Mouse (Mus musculus): Measurements from ENCODE around the gene Emc10.
A peak's percentile ranks its signal among the peaks of the same experiment; 100 is the strongest.

Emc10 gene

GRCm38 (mm10) chr7:44526414-44527154 lies 30.3 kb upstream of the Emc10 start:
- DNase-seq (ENCODE audit: inconsistent ontology term), result no peak

DNA sequence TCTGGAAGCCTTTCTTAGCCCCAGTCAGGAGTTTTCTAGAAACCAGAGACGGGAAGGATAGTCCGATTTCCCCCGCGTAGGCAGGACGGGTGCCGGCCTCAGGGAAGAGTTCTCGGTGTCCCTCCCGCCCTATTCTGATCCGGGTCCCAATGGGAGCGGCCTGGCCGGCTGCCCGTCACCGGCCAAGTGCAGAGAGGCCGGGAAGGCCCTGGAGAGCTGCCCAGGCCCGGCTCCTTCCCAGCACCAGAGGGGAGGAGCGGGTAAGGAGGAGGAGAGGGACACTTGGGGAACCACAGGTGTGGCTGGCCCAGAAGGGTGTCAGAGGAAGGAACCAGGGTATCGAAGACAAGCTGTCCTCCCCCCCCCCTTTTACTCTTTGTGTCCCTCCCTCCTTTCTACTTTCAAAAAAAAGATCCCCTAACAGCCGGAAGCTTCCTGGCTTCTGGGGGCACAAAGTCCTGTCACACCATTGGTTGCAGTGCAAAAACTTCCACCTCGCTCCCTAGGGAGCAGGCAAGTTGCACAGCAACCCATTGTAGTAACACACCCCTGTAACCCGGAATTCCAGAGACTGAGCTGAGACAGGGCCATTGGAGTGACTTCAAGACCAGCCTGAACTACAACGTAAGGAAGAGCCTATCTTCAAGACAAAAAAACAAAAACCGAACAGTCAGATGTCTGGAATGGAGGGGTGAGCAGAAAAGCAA lies 28.9 kb upstream of the Emc10 start:
- peak; percentile 88 for DNase-seq (ENCODE audit: inconsistent ontology term)

DNA sequence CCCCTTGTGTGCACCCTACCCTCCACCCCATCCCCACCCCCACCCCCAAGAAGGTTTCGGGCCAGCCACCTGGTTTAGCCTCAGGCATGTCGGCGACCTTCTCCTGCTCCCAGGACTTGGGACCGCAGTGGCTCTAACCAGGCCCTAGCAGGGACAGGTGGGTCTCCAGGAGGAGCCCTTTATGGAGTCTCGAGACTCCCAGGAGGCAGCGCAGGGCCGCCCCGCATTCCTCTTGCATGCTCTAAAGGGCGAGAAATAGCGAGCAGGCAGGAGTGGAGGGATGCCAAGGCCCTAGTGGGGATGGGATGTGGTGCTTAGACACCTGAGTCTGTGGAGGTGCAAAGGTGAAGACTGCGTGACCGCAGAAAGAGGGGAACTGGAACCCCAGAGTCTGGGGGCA lies 28.2 kb upstream of the Emc10 start, which contains the start of gene Mybpc2:
Gene Mybpc2, minus strand, starts transcription at position 155 of the 400 bp plus-strand sequence.
- DNase-seq (ENCODE audit: inconsistent ontology term), result peak; percentile 18

- no peak for DNase-seq (ENCODE audit: inconsistent ontology term)
Measured at GRCm38 (mm10) chr7:44523056-44523455, 26.7 kb upstream of the Emc10 start.

DNA sequence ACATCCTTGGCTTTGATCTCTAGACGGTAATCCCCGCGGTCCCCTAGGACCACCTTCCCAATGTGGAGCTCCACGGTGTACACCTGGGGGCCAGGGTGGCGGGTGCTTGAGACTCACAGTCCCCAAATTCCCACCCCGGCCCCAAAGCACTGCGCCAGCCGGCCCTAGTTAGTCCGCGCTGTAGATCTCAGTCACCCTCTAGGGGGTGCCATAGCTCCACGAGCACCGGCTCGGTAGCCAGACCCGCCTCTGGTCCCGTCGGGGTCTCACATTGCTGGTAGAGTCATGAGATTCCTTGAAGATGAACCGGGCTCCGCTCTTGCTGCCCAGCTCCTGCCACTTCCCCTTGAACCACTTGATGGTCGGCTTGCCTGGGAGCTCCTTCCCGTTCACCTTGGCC lies 25.4 kb upstream of the Emc10 start:
- DNase-seq (ENCODE audit: inconsistent ontology term), result peak; percentile 51

- DNase-seq (ENCODE audit: inconsistent ontology term), result no peak
Measured at GRCm38 (mm10) chr7:44520990-44521389, 24.7 kb upstream of the Emc10 start.

DNA sequence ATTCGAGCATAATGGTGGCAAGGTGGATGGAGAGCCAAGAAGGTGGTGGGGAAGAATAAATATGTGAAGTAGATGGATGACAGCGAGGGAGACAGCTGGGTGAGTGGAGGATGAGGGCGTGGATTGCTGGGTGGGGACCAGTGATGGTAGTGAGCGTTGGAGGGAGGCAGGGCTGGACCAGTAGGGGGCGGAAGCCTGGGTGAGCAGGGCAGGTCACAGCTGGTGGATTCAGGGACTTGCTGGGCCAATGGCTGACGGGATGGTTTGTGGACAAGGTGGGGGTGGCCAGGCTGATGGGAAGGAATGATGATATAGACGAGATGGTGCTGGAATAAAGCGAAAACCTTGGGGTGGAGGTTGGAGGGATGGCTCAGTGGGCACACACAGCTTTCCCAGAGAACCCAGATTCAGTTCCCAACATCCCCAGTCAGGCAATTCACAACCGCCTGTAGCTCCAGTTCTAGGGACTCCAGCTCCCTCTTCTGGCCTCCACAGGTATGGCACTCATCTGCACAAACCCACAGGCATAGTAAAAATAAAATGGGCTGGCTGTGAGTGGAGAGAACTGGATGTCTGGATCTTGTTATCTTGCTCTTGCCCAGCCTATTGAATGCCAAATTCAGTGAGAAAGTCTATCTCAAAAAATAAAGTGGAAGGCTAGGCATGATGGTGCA lies 23.0 kb upstream of the Emc10 start:
- no peak for DNase-seq (ENCODE audit: inconsistent ontology term)

- no peak for DNase-seq (ENCODE audit: inconsistent ontology term)
Measured at GRCm38 (mm10) chr7:44507491-44507890, 11.2 kb upstream of the Emc10 start.

DNA sequence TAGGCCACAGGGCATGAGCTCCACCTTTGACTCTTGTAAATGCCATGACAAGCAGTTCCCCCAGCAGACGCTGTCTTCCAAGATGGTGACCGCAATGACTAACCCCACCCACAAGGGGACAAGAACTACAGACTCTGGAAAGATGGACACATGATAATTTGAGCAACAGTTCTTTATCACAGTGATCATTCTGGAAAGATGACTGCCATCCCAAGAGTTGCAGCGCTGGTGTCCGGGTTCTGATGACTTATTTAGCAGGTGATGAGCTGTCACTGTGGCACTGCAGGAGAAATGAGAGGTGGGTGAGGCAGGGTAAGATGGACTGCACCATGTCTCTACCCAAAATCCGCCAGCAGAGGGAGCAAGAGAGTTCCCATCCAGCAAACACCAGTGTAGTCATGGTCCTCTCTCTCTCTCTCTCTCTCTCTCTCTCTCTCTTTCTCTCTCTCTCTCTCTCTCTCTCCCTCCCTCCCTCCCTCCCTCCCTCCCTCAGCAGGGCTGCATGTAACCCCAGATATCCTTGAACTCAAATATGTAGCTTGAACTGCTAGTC lies 5.3 kb upstream of the Emc10 start:
- peak; percentile 44 for DNase-seq (ENCODE audit: inconsistent ontology term)

GRCm38 (mm10) chr7:44500046-44500445 lies 3.7 kb upstream of the Emc10 start:
- no peak for DNase-seq (ENCODE audit: inconsistent ontology term)

DNA sequence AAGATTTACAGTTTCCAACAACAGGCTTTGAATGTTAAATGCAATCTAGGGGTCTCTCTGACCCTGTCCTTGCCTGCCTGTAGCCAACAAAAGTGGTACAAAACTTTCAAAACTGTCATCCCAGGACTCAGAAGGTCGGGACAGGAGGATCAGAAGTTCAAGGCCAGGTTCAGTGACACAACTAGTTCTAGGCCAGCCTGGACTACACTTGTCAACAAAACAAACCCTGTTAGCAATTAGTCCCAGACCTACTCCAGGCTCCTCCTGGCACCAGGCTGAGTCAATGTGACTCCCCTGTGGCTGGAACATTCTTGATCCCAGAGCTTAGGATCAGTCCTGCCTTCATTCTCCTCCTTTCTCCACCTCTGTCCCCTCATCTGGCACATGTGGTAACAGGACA lies 2.6 kb upstream of the Emc10 start:
- DNase-seq (ENCODE audit: inconsistent ontology term), result no peak

- DNase-seq (ENCODE audit: inconsistent ontology term), result no peak
Measured at GRCm38 (mm10) chr7:44497361-44498055, 1.2 kb upstream of the Emc10 start.

- no peak for DNase-seq (ENCODE audit: inconsistent ontology term)
Measured at GRCm38 (mm10) chr7:44496771-44497109, 411 bp upstream of the Emc10 start.

DNA sequence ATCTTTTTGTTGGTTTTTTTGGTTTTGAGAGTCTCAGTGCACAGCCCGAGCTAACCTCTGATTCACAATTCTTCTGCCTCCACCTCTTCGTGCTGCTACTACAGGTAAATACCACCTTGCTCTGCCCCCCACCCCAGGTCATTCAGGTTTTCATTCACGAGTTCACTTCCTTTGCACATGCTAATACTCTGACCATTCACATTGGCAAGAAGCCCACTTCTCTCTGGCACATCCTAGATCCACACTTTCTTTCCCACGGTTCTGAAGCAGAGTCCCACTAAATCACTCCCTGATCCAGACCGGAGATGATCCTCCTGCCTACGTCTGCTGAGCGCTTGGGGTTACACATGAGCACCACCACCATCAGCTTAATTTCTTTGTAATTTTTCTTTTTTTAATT lies 1.2 kb downstream of the Emc10 start:
- no peak for DNase-seq (ENCODE audit: inconsistent ontology term)

DNA sequence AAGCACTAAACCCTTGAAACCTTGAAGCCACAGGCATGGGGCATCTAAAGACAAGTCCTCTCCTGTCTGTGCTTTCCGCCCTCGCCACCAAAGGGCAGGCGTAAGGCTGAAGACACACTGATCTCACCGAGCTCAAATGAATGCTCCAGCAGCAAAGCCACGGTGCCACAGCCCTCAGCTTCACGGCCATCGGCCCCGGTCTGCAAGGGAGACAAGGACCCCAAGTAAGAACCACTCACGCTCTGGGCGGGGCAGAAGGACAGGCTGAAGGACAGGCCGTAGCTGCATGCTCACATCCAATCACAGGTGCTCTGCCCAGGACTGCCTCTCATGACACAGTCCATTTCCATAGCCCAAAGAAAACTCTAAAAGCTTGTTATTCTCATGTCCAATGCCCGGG lies 1.6 kb downstream of the Emc10 start:
- DNase-seq (ENCODE audit: inconsistent ontology term), result no peak

DNA sequence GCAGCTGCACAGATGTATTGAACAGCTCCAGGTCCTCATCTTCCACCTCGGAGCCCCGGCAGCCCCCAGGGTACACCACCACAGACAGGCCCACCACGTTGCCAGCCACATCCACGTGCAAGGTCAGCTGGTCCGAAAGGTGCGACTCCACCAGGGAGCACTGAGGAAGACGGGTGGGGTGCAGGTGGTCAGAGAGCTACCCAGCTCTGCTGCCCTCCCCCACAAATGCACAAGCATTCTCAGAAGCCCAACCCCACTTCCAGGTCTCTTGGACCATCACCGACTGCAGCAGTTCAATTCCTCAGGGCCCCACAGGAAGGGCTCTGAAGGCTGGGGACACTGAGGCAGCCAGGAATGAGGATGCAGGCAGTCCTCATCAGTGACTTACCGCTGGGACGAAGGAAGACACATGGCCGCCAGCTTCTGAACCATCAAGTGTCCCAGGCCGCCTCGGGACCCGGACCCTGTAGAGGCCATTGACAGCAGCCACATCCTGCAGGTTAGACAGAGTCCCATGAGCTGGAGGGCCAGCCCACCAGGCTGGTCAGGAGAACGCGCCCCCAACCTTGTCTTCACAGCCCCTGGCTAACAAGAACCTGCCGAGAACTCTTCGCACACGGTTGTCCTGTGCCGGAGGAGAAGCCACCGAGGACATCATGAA lies 4.0 kb downstream of the Emc10 start:
- no peak for DNase-seq (ENCODE audit: inconsistent ontology term)

DNA sequence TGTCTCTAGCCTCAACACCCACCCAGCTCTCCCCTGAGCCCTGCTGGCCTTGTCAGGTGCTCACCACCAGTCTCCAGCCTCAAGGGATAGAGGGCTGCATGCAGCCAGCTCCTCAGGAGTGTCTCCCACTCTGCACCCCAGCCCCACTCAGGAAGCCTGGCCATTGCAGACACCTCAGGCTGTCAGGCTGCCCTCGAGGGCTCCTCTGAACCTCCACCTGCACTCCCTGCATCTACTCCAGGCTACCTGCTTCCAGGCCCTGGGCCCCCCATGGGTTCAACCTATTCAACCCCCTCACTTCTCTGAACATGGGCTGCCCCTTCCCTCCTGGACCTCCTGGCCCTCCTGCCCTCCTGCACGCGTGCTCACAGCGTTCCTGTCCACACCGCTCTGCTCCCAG lies 4.9 kb downstream of the Emc10 start:
- no peak for DNase-seq (ENCODE audit: inconsistent ontology term)

DNA sequence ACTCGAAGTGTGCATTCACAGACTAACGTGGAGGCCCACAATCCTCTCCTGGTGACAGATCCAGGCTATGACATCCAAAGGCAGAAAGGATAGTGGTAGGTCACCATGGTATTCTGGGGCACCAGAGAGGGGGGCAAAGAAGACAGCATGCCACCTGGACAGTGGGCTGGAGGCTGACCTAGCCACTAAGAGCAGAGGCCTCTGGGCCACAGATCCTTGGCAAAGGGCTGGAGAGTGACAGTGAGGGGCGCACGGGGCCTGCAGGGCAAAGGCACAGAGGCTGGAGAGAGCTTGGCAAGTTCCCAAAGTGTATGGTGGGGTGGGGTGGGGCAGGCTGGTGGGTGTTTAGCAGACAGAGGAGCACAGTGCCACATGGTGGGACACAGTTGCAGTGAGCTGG lies 6.0 kb downstream of the Emc10 start:
- DNase-seq (ENCODE audit: inconsistent ontology term), result no peak

GRCm38 (mm10) chr7:44488545-44488944 lies 7.8 kb downstream of the Emc10 start:
- DNase-seq (ENCODE audit: inconsistent ontology term), result no peak

DNA sequence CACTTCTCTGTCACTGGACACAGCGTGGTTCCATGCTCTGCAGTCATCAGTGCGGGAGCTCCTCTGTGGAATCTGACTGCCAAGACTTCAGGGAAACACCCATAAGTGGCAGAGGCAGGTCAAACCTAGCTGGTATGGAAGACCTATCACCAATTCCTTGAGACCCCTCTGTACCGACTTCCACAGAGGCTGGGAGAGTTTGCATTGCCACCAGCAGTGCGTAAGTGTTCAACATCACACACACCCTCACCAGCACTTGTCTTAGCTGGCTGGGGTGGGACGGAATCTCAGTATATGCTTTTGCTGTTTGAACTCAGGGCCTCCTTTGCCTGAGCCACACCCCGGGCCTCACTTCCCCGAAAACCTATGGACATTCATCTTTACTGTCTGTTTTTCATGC lies 8.4 kb downstream of the Emc10 start:
- no peak for DNase-seq (ENCODE audit: inconsistent ontology term)

GRCm38 (mm10) chr7:44486927-44487575 lies 9.3 kb downstream of the Emc10 start:
- no peak for DNase-seq (ENCODE audit: inconsistent ontology term)
